Mouse (Mus musculus): ENCODE results near the gene Msi1.

Msi1 gene

DNA sequence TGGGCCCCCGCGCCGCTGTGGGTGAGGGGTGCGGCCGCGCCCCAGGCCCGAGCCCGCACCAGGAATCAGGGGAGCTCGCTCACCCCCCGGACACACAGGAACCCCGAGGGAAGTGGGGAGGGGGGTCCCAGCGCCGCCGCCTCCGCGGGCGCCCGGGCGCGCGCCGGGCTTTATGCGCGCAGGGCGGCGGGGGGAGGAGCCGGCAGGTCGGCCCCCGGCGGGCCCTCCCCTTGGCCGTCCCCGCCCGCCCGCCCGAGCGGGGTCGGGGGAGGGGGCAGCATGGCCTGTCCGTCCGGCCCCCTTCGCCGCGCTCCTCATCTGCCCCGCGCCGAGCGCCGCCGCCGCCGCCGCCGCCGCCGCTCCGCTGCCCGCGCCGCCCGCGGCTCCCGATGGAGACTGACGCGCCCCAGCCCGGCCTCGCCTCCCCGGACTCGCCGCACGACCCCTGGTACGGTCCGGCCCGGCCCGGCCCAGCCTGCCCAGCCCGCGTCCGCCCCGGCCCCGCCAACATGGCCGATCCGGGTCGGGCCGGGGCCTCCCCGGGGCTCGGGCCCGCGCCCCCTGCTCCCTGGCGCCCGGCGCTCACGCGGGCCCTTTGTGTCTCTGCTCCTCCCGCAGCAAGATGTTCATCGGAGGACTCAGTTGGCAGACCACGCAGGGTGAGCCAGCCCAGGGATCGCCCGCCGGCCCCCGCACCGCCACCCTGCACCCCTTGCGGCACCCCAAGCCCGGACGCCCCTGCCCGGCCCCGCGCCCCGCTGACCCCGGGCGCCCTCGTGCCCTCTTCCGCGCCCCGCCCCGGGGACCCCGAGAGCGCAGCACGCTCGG lies at the start of gene Msi1:
Gene Msi1, plus strand, starts transcription at position 241 of the 828 bp plus-strand sequence.
- peak; percentile 81 for DNase-seq (ENCODE audit: extremely low spot score, low spot score)

DNA sequence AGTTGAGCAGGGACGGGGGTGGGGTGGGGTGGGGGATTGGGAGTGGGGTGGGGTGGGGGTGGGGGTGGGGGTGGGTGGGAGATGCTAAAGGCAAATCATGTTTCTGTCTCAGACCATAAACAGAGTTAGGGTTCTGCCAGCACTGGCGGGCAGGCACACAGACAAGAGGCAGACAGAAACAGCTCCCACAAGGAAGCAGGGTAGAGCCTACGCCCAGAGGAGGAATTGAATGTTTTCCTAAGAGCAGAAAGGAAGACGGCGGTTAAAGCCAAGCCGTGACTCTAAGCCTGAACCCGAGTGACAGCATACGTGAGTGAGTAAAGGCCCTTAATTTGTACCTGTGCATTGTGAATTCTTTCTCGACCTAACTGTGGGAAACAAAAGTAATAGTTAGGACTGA lies 37.5 kb upstream of the Msi1 start:
- no peak for DNase-seq (ENCODE audit: extremely low spot score, low spot score)

DNA sequence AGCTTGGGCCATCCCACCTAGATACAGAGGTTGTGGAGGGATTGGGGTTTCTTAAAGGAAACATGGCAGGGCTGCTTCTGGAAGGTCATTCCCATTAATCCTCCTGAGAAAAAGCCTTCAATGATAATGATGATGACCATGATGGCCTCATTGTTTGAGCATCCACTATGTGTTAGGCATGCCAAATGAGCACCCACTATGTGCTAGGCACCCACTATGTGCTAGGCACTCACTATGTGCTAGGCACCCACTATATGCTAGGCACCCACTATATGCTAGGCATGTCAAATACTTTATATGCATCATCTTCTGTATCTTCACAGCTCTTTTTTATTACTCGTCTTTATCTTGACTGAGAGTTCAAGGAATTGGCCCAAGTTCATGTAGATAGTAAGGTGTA lies 36.4 kb upstream of the Msi1 start:
- no peak for DNase-seq (ENCODE audit: extremely low spot score, low spot score)

DNA sequence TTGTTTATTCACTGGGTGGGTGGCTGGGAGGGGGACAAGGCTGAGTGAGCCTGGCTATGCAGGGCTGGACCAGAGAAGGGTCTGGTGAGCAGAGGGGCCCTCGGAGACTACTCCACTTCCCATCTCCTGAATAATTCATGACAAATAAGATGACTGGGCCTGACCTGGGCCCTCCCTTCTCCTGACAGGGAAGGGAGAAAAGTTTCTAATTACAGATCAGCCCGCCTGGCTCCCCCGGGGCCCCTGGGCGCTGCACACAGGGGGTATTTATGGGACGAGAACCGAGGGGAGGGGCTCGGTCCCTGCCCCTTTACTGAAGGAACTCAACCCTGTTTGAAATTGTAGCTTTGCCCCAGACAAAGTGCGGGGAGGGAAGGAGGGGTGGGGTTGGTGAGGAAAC lies 35.2 kb upstream of the Msi1 start:
- peak; percentile 44 for DNase-seq (ENCODE audit: extremely low spot score, low spot score)

DNA sequence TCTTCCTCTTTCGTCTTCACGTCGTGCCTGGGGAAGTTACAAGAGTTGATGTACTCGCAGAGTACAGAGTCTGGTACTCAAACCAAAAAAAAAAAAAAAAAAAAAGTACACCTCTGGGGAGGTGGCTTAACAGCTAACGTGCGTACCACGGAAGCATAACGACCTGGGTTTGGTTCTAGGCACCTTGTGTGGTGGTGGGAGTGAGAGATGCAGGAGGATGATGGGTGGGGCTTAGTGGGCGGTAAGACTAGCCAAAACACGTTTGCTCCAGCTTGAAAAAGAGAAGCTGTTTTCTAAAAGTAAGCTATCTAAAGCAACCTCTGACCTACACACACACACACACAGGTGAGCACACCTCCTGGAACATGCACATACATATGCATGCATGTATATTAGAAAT lies 34.6 kb upstream of the Msi1 start:
- DNase-seq (ENCODE audit: extremely low spot score, low spot score) = no peak

DNA sequence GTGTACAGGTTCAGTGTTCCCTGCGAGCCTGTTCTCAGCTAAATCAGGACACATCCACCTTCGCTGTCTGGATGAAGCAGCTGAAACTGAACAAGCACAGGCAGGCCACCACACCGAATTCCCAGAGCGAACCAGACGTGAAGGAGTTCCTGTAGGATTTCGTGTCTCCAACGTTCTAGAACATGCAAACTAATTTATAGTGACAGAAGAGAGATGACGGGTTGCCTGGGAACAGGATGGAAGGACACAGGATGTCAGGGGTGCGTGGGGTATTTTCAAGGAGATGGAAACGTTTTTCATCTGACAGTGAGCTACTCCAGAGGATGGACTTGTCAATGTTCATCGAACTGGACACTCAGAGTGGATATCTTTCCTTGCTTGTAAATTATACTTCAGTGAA lies 32.7 kb upstream of the Msi1 start:
- no peak for DNase-seq (ENCODE audit: extremely low spot score, low spot score)

DNA sequence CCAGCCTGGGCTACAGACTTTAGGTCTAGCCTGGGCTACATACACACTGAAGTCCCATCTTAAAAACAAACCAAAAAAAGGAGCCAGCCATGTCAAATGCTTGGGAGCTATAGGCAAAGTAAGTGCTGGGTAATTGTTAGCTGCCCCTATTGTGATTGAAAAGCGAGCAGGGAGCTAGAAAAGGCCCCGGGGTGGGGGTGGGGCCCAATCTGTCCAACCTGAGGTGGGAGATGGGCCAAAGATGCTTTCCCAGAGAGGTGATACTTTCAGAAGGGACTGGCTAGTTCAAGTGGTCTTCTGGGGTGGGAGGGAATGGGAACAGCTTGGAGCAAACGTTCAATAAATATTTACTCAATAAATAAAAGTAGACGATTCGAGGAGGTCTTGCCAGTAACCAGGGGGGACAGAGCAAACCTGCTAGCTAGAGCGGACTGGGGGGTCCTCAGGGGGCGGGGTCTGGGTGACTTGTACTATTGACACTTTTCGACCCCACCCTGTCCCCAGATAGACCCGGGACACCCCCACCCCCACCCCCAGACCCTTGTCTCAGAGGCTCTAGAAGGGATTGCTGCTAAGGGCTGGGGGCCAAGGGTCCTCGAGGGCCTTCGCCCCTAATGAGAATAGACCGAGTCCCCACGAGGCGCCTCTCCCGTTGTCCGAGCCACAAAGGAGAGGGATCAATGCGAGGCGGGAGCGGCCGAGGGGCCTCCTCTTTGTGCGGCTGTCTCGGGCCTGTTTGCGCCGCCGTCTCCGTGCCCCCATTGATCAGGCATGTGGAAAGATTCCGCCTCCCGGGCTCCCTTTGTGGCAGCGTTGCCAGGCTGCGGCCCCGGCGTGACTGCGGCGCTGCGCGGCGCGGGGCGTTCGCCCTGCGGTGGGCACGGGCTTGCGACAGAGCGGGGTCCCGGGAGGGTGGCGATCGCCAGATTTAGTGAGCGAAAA lies 31.3 kb upstream of the Msi1 start:
- peak; percentile 87 for DNase-seq (ENCODE audit: extremely low spot score, low spot score)

DNA sequence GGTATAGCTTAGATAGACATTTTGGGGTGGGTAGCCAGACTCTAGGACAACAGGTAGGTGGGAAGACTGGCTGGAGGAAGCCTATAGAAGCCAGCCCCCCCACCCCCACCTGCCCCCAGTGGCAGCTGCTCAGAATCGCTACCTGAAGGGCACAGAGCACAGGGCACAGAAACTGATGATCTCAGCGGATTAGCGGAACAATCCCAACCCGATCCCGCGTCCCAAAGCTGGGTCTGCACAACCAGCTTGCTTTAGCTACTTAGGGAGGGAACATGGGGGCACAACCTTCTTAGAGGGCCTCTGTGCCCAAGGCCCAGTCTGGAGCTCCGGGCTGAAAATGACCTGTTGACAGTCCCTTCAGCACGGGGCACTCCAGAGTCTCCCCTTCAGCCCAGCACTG lies 27.3 kb upstream of the Msi1 start:
- DNase-seq (ENCODE audit: extremely low spot score, low spot score) = no peak

DNA sequence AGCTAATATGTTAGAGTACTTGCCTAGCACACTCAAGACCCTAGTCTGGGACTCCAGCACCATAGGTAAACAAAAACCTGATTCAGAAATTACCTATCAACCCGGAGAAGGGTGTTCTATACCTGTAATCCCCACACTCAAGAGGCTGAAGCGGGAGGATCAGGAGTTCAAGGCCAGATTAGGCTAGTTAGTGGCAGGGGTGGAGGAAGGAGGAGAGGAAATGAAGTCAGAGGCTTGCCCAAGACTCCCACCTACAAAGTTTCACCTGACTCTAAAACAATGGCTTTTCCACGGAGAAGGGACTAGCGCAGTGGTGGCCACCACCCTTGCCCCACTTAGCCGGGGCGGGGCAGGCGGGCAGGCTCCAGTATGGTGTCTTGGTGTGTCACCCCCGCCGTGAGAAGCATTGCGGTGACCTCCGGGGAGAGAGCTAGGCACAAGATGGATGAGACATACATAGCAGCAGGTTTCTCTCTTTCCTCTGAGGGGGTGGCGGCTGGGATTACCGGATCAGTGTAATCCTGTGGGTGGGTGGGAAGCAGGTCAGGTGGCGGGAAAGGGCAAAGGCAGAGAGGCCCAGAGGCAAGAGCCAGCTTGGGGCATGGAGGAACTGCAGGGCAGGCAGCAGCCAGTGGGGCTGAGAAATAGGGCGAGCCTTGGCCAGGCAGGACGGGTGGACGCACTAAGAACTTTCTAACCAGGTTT lies 25.8 kb upstream of the Msi1 start:
- peak; percentile 47 for DNase-seq (ENCODE audit: extremely low spot score, low spot score)

DNA sequence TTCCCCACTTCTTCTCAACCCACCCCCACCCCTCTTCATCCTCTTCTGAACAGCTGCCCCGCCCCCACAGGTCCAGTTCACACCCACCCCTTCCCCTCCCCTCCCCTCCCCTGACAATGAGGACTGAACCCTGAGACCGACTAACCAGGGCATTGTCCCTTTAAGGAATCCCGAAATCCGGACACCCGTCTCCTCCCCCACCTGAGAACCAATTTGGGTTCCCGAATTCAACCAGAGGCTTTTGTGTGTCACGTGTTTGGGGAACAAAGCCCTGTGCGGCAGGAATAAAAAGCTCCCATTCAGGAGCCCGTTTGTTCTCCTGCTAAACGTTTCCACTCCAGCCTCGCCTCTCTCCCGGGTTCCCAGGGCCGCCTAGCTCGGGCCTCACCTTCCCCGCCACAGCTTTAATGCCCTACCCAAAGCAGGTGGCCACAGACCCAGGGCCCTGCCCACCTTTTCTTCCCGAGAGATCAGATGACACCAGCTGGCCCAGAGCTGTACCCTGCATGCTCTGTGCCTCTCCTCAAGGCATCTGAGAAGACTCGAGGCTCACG lies 25.1 kb upstream of the Msi1 start:
- DNase-seq (ENCODE audit: extremely low spot score, low spot score) = peak; percentile 72

DNA sequence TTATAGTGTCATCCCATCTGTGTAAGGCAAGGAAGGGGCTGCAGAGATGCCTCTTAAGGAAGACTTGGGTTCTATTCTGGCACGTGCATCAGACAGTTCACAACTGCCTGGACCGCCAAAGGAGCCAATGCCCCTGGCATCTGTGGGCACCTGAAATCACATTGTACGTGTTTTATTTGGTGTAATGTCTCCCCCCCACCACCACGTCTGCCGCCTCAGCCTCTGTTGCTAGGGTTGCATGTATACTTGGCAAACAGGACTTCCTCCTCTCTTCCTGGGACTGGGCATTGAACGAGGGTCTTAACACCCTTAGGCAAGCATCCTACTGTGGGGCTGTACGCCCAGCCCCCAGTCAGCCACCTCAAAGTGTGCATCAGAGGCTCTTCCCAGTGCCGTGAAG lies 24.2 kb upstream of the Msi1 start:
- DNase-seq (ENCODE audit: extremely low spot score, low spot score) = no peak

DNA sequence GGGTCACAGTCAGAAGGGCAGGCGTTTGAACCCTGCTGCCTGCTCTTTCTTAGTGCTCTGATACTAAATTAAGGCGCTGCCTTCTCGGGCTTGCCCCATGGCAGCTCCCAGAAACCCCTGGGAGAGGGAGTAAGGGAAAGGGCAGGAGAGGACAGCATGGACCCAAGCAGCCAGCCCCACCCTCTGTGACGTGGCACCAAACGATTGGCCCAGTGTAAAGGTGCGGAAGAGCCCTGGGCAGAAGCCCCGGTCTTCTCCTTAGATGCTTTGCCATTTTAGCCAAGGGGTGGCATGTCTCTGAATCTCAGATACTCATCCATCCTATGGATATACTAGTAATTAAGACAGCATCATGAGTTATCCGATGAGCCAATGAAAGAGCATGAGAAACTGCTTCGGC lies 21.3 kb upstream of the Msi1 start:
- peak; percentile 55 for DNase-seq (ENCODE audit: extremely low spot score, low spot score)

DNA sequence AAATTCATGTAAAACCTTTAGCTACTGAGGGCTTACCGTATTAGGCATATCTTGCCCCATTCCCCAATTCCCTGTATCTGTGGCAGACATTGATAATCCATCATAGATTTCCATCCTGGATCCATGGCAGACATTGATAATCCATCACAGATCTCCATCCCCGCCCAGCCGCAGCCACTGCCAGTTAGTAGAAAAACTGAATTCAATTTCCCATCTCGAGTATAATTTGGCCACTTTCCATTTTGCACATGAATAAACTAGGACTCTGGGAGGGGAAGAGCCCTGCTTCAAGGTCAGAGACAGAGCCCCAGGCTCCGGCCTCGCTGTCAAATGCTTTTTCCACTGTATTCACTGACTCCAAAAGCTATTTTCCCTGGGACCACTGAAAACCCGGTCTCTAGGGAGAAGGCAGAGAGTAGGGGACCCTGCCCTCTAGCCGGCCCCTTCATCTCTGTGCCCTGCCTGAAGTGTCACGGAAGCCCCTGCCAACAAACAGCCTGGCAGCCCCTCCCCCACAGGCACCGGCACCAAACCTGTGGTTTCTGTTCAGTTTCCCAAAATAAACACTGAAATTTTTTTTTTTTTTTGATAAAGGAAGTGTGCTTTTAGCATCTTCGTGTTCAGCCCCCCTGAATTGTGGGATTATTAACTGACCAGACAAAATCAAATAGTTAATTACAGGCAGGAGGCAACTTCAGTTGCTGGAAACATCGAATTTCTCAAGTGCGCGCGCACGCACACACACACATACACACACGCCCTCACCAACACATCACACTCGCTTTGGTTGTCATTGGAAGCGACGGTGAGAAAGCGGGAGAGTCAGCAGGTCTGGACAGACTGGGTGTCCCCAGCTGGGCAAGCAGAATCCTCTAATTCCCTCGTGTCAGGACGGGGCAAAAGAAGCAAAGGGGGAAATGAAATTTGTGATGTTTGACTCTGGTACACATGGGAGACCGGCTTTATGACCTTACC lies 14.0 kb upstream of the Msi1 start:
- DNase-seq (ENCODE audit: extremely low spot score, low spot score) = no peak

DNA sequence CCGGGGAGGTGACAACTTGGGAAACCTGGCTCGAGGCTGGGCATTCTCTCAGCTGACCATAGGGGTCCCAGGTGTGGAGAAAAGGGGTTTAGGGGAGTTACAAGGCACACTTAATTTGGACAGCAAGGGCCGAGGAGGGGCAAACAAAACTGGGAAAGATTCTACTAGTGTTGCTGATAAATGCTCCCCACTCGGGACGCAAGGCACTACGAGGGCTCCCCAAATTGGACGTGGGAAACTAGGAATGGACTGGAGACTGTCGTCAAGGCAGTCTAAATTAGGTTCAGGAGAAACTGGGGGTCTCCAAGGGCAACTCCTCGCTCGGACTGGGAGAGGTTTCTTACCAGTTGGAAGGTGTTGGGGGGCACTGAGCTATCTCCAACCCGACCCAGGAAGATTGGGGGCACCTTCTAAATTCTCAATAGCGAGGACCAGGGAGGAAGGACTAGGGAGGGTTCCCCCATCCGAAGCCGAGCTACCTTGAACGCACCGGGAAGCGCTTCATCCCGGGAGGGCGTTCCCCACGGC lies 504 bp upstream of the Msi1 start:
- DNase-seq (ENCODE audit: extremely low spot score, low spot score) = no peak

DNA sequence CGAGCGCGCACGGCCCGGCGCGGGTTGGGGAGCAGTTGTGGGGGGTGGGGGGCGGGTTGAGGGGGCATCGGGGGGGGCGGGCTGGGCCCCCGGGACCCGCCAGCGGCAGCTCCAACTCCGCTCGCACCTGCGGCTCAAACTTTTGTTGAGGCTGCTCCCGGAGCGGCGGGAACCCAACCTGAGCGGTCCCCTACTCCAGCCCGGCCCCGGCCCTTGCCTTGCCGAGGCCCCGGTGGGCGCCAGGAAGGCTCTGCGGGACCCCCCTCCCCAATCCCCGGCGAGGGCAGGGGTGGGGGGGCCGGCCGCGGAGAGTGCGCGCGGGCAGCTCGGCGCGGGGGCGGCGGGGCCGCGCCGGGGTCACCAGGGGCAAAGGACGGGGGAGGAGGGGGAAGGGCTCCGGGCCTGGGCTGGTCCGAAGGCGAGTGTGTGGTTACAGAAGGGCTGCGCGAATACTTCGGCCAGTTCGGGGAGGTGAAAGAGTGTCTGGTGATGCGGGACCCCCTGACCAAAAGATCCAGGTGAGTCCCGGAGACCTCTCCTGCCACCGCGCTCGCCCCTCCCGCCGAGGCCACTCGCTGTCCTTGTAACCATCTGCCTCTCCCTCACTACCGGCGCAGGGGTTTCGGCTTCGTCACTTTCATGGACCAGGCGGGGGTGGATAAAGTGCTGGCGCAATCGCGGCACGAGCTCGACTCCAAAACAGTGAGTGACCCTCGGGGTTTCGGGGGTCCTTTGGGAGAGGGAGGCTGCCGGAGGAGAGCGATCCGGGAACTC lies 975 bp downstream of the Msi1 start:
- peak; percentile 62 for DNase-seq (ENCODE audit: extremely low spot score, low spot score)

DNA sequence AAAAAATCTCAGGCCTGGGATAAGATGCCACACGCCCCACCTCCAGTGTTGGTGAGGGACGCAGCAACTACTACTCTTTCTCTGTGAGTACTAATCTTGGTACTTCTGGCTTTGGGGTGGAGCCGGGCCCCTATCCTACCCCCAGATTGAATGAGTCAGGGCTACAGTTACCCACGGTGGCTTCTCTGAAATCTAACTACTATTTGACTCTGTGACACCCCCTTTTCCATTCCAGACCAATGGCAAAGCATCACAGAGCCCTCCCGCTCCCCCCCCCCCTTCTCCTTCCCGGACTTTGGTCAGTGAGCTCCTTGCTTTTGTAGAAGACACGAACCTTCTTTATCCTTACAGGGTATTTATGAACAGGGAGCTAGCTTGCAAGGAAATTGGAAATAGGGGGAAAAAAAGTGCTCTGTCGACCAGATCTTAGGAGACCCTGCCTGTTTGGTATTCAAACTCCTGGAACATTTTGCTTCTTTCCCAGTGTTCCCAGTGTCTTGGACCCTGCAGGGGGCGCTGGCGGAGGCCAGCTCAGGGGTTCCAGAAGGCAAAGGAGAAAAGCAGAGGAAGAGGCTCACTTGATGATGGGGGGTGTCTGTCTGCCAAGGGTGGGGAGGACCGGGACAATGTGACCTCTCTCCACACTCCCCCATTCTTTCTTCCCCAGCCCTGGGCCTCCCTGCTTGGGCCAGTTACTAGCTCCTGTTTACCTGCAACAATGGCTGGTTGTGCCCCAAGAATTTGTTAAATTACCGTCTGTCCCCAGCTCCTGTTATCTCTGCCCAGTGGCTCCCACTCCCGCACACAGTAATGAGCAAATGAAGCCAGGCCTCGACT lies 1.9 kb downstream of the Msi1 start:
- DNase-seq (ENCODE audit: extremely low spot score, low spot score) = peak; percentile 72

DNA sequence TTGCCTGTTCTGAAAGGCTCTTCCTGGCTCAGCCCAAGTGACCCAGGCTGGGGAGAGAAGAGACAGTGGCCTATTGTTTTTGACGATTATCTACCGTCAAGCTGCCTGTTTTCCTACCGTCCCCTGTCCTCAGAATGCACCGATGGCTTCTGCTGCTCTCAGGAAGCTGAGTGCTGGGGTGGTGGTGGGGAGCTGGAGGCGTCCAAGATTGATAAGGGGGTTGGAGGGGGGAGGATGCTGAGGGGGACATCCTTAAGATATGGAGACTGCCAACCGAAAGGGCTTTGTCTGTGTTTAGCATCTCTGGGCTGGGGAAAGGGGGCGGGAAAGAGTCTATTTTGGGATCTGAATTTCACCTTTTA lies 2.5 kb downstream of the Msi1 start:
- no peak for DNase-seq (ENCODE audit: extremely low spot score, low spot score)

DNA sequence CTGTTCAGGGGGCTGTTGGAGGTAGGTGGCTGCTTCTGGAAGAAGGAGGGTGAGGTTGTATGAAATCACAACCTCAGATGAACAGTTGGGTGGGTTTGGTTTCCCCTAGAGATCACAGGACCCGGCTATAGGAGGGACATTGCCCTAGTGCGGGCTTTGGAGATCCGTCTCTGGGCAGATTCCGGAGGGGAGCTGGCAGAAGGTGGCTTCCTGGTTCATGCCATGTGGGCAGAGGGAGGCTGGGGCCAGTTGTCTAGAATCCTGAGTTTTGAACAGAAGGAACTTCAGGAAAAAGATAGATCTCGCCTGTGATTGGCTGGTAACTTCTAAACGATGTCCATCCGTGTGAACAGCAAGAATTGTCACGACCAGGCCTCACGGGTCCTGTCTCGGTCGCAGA lies 3.0 kb downstream of the Msi1 start:
- DNase-seq (ENCODE audit: extremely low spot score, low spot score) = no peak
